Mouse (Mus musculus): ENCODE measurements at regions not wholly inside any gene's neighbourhood (a gene's known extent, or its start where the extent isn't known, plus 50 kb on each side); places are given as distances from the start of the nearest gene placed in this dataset.

GRCm38 (mm10) chr5:111677847-111678311, 55.8 kb upstream of the Gm26897 start:
- Histone ChIP-seq H3K4me1 (ENCODE audit: control insufficient read depth in 2 of 2, insufficient read depth in 2 of 2, low read length in 2 of 2, poor library complexity in 1 of 2) (peaks cover 0 to 13% of the 10 kb centered on the region in 2 experiments; a peak in 1 of 4 replicates), H3K36me3 (ENCODE audit: control insufficient read depth, insufficient read depth, low read length, poor library complexity, severe bottlenecking) (no peaks in the 10 kb centered on the region), H3K9ac (ENCODE audit: insufficient read depth, low read depth, low read length, poor library complexity, severe bottlenecking) (no peak overlapping the region), H3K27ac (ENCODE audit: insufficient read depth, low read depth, low read length, poor library complexity, severe bottlenecking) (no peak overlapping the region), H3K4me3 (ENCODE audit: insufficient read depth in 1 of 2, low read depth in 1 of 2, low read length in 2 of 2, poor library complexity in 1 of 2, severe bottlenecking in 1 of 2) (no peak overlapping the region), H3K9me3 (ENCODE audit: control insufficient read depth, insufficient read depth, low read depth, low read length) (no peaks in the 10 kb centered on the region)
- TF ChIP-seq HCFC1 (IDR thresholded peaks at IDR 0.05; ENCODE audit: borderline replicate concordance, insufficient read depth, low read length) (no peak), CHD2 (IDR thresholded peaks at IDR 0.05; ENCODE audit: low read depth, low read length) (no peak), ZNF384 (IDR thresholded peaks at IDR 0.05; ENCODE audit: low read depth, low read length) (no peak), ZC3H11A (IDR thresholded peaks at IDR 0.05; ENCODE audit: borderline replicate concordance, low read depth, low read length) (no peak), MAFK (IDR thresholded peaks at IDR 0.05; ENCODE audit: insufficient read depth, low read depth, low read length) (no peak)
- in situ Hi-C loops (cut with MboI; ENCODE audit: low sequenced_read_pairs in 2 of 2, unreplicated experiment in 2 of 2), result no loop called here
- no peak for DNase-seq (ENCODE audit: low read depth, low spot score)

GRCm38 (mm10) chr5:111678496-111678895, 55.2 kb upstream of the Gm26897 start:
- in situ Hi-C loops (cut with MboI; ENCODE audit: low sequenced_read_pairs in 2 of 2, unreplicated experiment in 2 of 2), result no loop called here
- no peak overlapping the region for H3K27ac ChIP-seq (ENCODE audit: insufficient read depth, low read depth, low read length, poor library complexity, severe bottlenecking)
- H3K9me3 ChIP-seq (ENCODE audit: control insufficient read depth, insufficient read depth, low read depth, low read length), result no peaks in the 10 kb centered on the region
- no peak overlapping the region for H3K9ac ChIP-seq (ENCODE audit: insufficient read depth, low read depth, low read length, poor library complexity, severe bottlenecking)
- H3K36me3 ChIP-seq (ENCODE audit: control insufficient read depth, insufficient read depth, low read length, poor library complexity, severe bottlenecking), result no peaks in the 10 kb centered on the region
- DNase-seq (ENCODE audit: low read depth, low spot score), result no peak
- H3K4me3 ChIP-seq (ENCODE audit: insufficient read depth in 1 of 2, low read depth in 1 of 2, low read length in 2 of 2, poor library complexity in 1 of 2, severe bottlenecking in 1 of 2), result no peak overlapping the region
- H3K4me1 ChIP-seq (ENCODE audit: control insufficient read depth in 2 of 2, insufficient read depth in 2 of 2, low read length in 2 of 2, poor library complexity in 1 of 2), result peaks cover 0 to 13% of the 10 kb centered on the region in 2 experiments; a peak in 1 of 4 replicates
- no peak for TF ChIP-seq HCFC1 (IDR thresholded peaks at IDR 0.05; ENCODE audit: borderline replicate concordance, insufficient read depth, low read length)
- TF ChIP-seq CHD2 (IDR thresholded peaks at IDR 0.05; ENCODE audit: low read depth, low read length), result no peak
- TF ChIP-seq ZC3H11A (IDR thresholded peaks at IDR 0.05; ENCODE audit: borderline replicate concordance, low read depth, low read length), result no peak
- TF ChIP-seq ZNF384 (IDR thresholded peaks at IDR 0.05; ENCODE audit: low read depth, low read length), result no peak
- TF ChIP-seq MAFK (IDR thresholded peaks at IDR 0.05; ENCODE audit: insufficient read depth, low read depth, low read length), result no peak

GRCm38 (mm10) chr5:111681362-111682028, 52.2 kb upstream of the Gm26897 start:
- TF ChIP-seq CHD2 (IDR thresholded peaks at IDR 0.05; ENCODE audit: low read depth, low read length) (no peak), ZNF384 (IDR thresholded peaks at IDR 0.05; ENCODE audit: low read depth, low read length) (no peak), MAFK (IDR thresholded peaks at IDR 0.05; ENCODE audit: insufficient read depth, low read depth, low read length) (no peak), HCFC1 (IDR thresholded peaks at IDR 0.05; ENCODE audit: borderline replicate concordance, insufficient read depth, low read length) (no peak), ZC3H11A (IDR thresholded peaks at IDR 0.05; ENCODE audit: borderline replicate concordance, low read depth, low read length) (no peak)
- DNase-seq (ENCODE audit: low read depth, low spot score), result no peak
- Histone ChIP-seq H3K27ac (ENCODE audit: insufficient read depth, low read depth, low read length, poor library complexity, severe bottlenecking) (no peak overlapping the region), H3K9ac (ENCODE audit: insufficient read depth, low read depth, low read length, poor library complexity, severe bottlenecking) (no peak overlapping the region), H3K36me3 (ENCODE audit: control insufficient read depth, insufficient read depth, low read length, poor library complexity, severe bottlenecking) (no peaks in the 10 kb centered on the region), H3K4me3 (ENCODE audit: insufficient read depth in 1 of 2, low read depth in 1 of 2, low read length in 2 of 2, poor library complexity in 1 of 2, severe bottlenecking in 1 of 2) (no peak overlapping the region), H3K9me3 (ENCODE audit: control insufficient read depth, insufficient read depth, low read depth, low read length) (no peaks in the 10 kb centered on the region), H3K4me1 (ENCODE audit: control insufficient read depth in 2 of 2, insufficient read depth in 2 of 2, low read length in 2 of 2, poor library complexity in 1 of 2) (peaks cover 0 to 13% of the 10 kb centered on the region in 2 experiments; a peak in 1 of 4 replicates)
- in situ Hi-C loops (cut with MboI; ENCODE audit: low sequenced_read_pairs in 2 of 2, unreplicated experiment in 2 of 2), result no loop called here

GRCm38 (mm10) chr5:111682899-111683298, 50.8 kb upstream of the Gm26897 start:
- Histone ChIP-seq H3K4me1 (ENCODE audit: control insufficient read depth in 2 of 2, insufficient read depth in 2 of 2, low read length in 2 of 2, poor library complexity in 1 of 2) (peaks cover 0 to 11% of the 10 kb centered on the region in 2 experiments; a peak in 1 of 4 replicates), H3K27ac (ENCODE audit: insufficient read depth, low read depth, low read length, poor library complexity, severe bottlenecking) (no peak overlapping the region), H3K9ac (ENCODE audit: insufficient read depth, low read depth, low read length, poor library complexity, severe bottlenecking) (no peak overlapping the region), H3K4me3 (ENCODE audit: insufficient read depth in 1 of 2, low read depth in 1 of 2, low read length in 2 of 2, poor library complexity in 1 of 2, severe bottlenecking in 1 of 2) (no peak overlapping the region), H3K9me3 (ENCODE audit: control insufficient read depth, insufficient read depth, low read depth, low read length) (no peaks in the 10 kb centered on the region), H3K36me3 (ENCODE audit: control insufficient read depth, insufficient read depth, low read length, poor library complexity, severe bottlenecking) (no peaks in the 10 kb centered on the region)
- TF ChIP-seq CHD2 (IDR thresholded peaks at IDR 0.05; ENCODE audit: low read depth, low read length), result no peak
- TF ChIP-seq HCFC1 (IDR thresholded peaks at IDR 0.05; ENCODE audit: borderline replicate concordance, insufficient read depth, low read length), result no peak
- TF ChIP-seq MAFK (IDR thresholded peaks at IDR 0.05; ENCODE audit: insufficient read depth, low read depth, low read length), result no peak
- peak; percentile 17; the same call in 1 of the 2 replicates for TF ChIP-seq ZC3H11A (IDR thresholded peaks at IDR 0.05; ENCODE audit: borderline replicate concordance, low read depth, low read length)
- no peak for TF ChIP-seq ZNF384 (IDR thresholded peaks at IDR 0.05; ENCODE audit: low read depth, low read length)
- no peak for DNase-seq (ENCODE audit: low read depth, low spot score)
- in situ Hi-C loops (cut with MboI; ENCODE audit: low sequenced_read_pairs in 2 of 2, unreplicated experiment in 2 of 2), result no loop called here

All from ES-E14 (cell line).